Comparison of ENCODE assay signal across 14 mouse cellular contexts in the genomic region with DNA sequence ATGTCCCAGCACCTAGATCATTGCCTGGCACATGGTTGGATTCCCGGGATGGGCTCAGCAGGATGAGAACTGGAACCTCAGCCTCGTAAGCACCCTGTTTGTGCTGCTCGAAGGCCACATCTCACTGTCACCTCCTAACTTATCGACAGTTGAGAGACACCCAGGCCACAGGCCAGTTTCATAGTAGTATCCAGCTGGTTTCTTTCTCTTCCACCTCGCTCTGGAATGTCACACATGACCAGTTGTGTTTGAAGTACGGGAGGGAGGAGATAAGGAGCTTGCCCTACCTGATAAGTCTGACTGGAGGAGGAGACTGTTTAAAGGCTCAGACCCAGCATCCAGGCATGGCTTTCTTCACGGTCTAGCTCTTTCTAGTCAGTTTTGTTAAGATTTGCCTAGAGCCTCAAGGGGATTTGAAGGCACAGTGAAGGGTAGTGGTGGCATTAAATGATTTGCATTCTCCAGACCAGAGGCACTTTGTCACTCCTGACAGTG. TPM values are rescaled to one million over a fixed set of nuclear protein-coding genes. Genes with fewer than 3 reads are reported as not detected.
DNase-seq lines count a peak whose midpoint lies in the region; ATAC-seq and TF ChIP-seq lines count a peak whose summit lies in the region.
"Had no signal": no experiment of that assay in that cellular context is flagged by ENCODE, and none has a peak within 500 bp of the region (broad histone marks: within the 10 kb centered on the region; RNA-seq: fewer than 3 reads in every experiment).

No protein-coding gene starts in this region.

- TF ChIP-seq CTCF in heart, postnatal 0 days (IDR thresholded peaks at IDR 0.05; ENCODE audit: low read depth), result no peak

- intact Hi-C loops in left cerebral cortex, postnatal 10 days (cut with DNase I), result no loop called here

- H3K27me3 ChIP-seq in erythroblast, embryonic 14.5 days (ENCODE audit: control insufficient read depth), result no peaks in the 10 kb centered on the region
- H3K27me3 ChIP-seq in heart, postnatal 0 days (ENCODE audit: control insufficient read depth, insufficient read depth, low read length), result no peaks in the 10 kb centered on the region
- H3K27me3 ChIP-seq in liver, embryonic 16.5 days (ENCODE audit: control insufficient read depth, insufficient read depth, low read depth, low read length), result no peaks in the 10 kb centered on the region
- no peaks in the 10 kb centered on the region for H3K27me3 ChIP-seq in splenic B cell, adult 2 months (ENCODE audit: control insufficient read depth, insufficient read depth, low read length, poor library complexity, severe bottlenecking)
- H3K27me3 ChIP-seq in neural tube, embryonic 15.5 days (replicated peaks), result no peaks in the 10 kb centered on the region
- H3K27me3 ChIP-seq: limb, embryonic 13.5 days had no signal

- 8% methylated on average over 7 of the region's 7 CpGs for WGBS in heart, postnatal 0 days
- WGBS in liver, embryonic 16.5 days (ENCODE audit: insufficient replicate concordance), result 32% methylated on average over 7 of the region's 7 CpGs
- WGBS in neural tube, embryonic 15.5 days, result 90% methylated on average over 7 of the region's 7 CpGs

- peak overlapping the region; percentile 45 for H3K4me3 ChIP-seq in erythroblast, embryonic 14.5 days (replicated peaks)
- no peak overlapping the region for H3K4me3 ChIP-seq in heart, postnatal 0 days (ENCODE audit: low read depth, low read length)
- H3K4me3 ChIP-seq in liver, embryonic 16.5 days (ENCODE audit: low read depth, low read length), result peak overlapping the region; percentile 20
- H3K4me3 ChIP-seq in neural tube, embryonic 15.5 days (replicated peaks), result no peak overlapping the region
- H3K4me3 ChIP-seq: limb, embryonic 13.5 days had no signal

- peak overlapping the region; percentile 87 for H3K27ac ChIP-seq in heart, postnatal 0 days (ENCODE audit: low read depth)
- H3K27ac ChIP-seq in liver, embryonic 16.5 days (ENCODE audit: low read length), result peak overlapping the region; percentile 85
- no peak overlapping the region for H3K27ac ChIP-seq in neural tube, embryonic 15.5 days (replicated peaks)
- H3K27ac ChIP-seq: limb, embryonic 13.5 days had no signal

- peaks cover 64% of the 10 kb centered on the region for H3K4me1 ChIP-seq in erythroblast, embryonic 14.5 days (ENCODE audit: control insufficient read depth)
- peaks cover 27% of the 10 kb centered on the region for H3K4me1 ChIP-seq in heart, postnatal 0 days (ENCODE audit: control insufficient read depth, insufficient read depth)
- H3K4me1 ChIP-seq in liver, embryonic 16.5 days (ENCODE audit: control insufficient read depth, low read depth, low read length), result peaks cover 37% of the 10 kb centered on the region
- H3K4me1 ChIP-seq in neural tube, embryonic 15.5 days, result peaks cover 13% of the 10 kb centered on the region

- no peaks in the 10 kb centered on the region for H3K9me3 ChIP-seq in erythroblast, embryonic 14.5 days (ENCODE audit: control insufficient read depth, low read length)
- H3K9me3 ChIP-seq in heart, postnatal 0 days (replicated peaks; ENCODE audit: control insufficient read depth, low read length), result no peaks in the 10 kb centered on the region
- H3K9me3 ChIP-seq in liver, embryonic 16.5 days (replicated peaks; ENCODE audit: control insufficient read depth, low read length), result no peaks in the 10 kb centered on the region
- no peaks in the 10 kb centered on the region for H3K9me3 ChIP-seq in neural tube, embryonic 15.5 days (replicated peaks)
- H3K9me3 ChIP-seq: limb, embryonic 13.5 days had no signal

- peak; percentile 100 for TF ChIP-seq EP300 in heart, postnatal 0 days (IDR thresholded peaks at IDR 0.05; ENCODE audit: low read depth)

- no peak overlapping the region for H3K4me2 ChIP-seq in heart, postnatal 0 days (ENCODE audit: low read depth, low read length)
- peak overlapping the region; percentile 54 for H3K4me2 ChIP-seq in liver, embryonic 16.5 days (ENCODE audit: low read depth, low read length)
- no peak overlapping the region for H3K4me2 ChIP-seq in neural tube, embryonic 15.5 days
- H3K4me2 ChIP-seq: limb, embryonic 13.5 days had no signal

- peak; percentile 84 for ATAC-seq in heart, postnatal 0 days (ENCODE audit: insufficient read depth, low read depth)
- ATAC-seq in liver, embryonic 16.5 days (ENCODE audit: low read depth), result peak; percentile 69
- ATAC-seq in neural tube, embryonic 15.5 days (ENCODE audit: low FRiP score), result no peak
- ATAC-seq: forebrain, embryonic 14.5 days had no signal

- DNase-seq in heart, postnatal 0 days (ENCODE audit: low spot score), result peak; percentile 91
- peak; percentile 37 for DNase-seq in splenic B cell, adult 2 months (ENCODE audit: low read depth, low spot score)
- DNase-seq in frontal cortex, adult 2 months (ENCODE audit: extremely low spot score in 1 of 2, low spot score in 1 of 2), result no peak
- DNase-seq in left cerebral cortex, postnatal 10 days (ENCODE audit: extremely low spot score in 1 of 2, low spot score in 2 of 2), result no peak
- no peak for DNase-seq in right cerebral cortex, postnatal 36 days (ENCODE audit: low spot score in 2 of 2)
- DNase-seq: embryo, embryonic 11 days; kidney, postnatal 14 days; thymus, adult 18-20 months had no signal

- peaks cover 71% of the 10 kb centered on the region for H3K36me3 ChIP-seq in erythroblast, embryonic 14.5 days (ENCODE audit: control insufficient read depth)
- H3K36me3 ChIP-seq in heart, postnatal 0 days (replicated peaks; ENCODE audit: control insufficient read depth, insufficient read depth, low read length), result peaks cover 12% of the 10 kb centered on the region; the same call in 1 of the 2 replicates
- H3K36me3 ChIP-seq in liver, embryonic 16.5 days (ENCODE audit: control insufficient read depth, insufficient read depth), result peaks cover 38% of the 10 kb centered on the region
- H3K36me3 ChIP-seq in splenic B cell, adult 2 months (ENCODE audit: control insufficient read depth, insufficient read depth, low read length, poor library complexity, severe bottlenecking), result peaks cover 6% of the 10 kb centered on the region
- peaks cover 26% of the 10 kb centered on the region for H3K36me3 ChIP-seq in neural tube, embryonic 15.5 days

- H3K9ac ChIP-seq in heart, postnatal 0 days (replicated peaks; ENCODE audit: low read depth, low read length), result 0 out of 2 replicates have a peak overlapping the region, but pooled peaks have one; percentile 29
- peak overlapping the region; percentile 61 for H3K9ac ChIP-seq in liver, embryonic 16.5 days (ENCODE audit: low read depth, low read length)
- H3K9ac ChIP-seq in neural tube, embryonic 15.5 days (replicated peaks), result no peak overlapping the region
- H3K9ac ChIP-seq: limb, embryonic 13.5 days had no signal

RNA-seq across cellular contexts. Expression of a gene that starts 3.6 kb away (rescaled TPM):
- 142 and 244 TPM in 2 replicates for polyA plus RNA-seq in erythroblast, embryonic 14.5 days (2012)
- total RNA-seq in heart, postnatal 0 days (2014; rRNA removed; ENCODE audit: low replicate concordance), result not detected in 2 replicates
- 5.1 and 6.2 TPM in 2 replicates for polyA plus RNA-seq in heart, postnatal 0 days (2015; fragmentation: Nextera tagmentation; extraction: Ambion mirVana)
- polyA plus RNA-seq in liver, embryonic 16.5 days (2015; fragmentation: Nextera tagmentation; extraction: Ambion mirVana), result not detected in 2 replicates
- not detected in 2 replicates for polyA plus RNA-seq in frontal cortex, adult 2 months (2012; rRNA removed)
- polyA plus RNA-seq in neural tube, embryonic 15.5 days (2015; fragmentation: Nextera tagmentation; extraction: Ambion mirVana), result 0.72 TPM in 1 of 2 replicates, not detected in the other
- total RNA-seq in left cerebral cortex, postnatal 10 days (2021), result not detected
- polyA plus RNA-seq: forebrain, embryonic 14.5 days; hindbrain, embryonic 11.5 days; limb, embryonic 13.5 days had no signal

RNA-seq across cellular contexts. Expression of a gene that starts 3.6 kb away (rescaled TPM):
- polyA plus RNA-seq in erythroblast, embryonic 14.5 days (2012), result 56.0 and 110 TPM in 2 replicates
- 84.7 and 177 TPM in 2 replicates for total RNA-seq in heart, postnatal 0 days (2014; rRNA removed; ENCODE audit: low replicate concordance)
- polyA plus RNA-seq in heart, postnatal 0 days (2015; fragmentation: Nextera tagmentation; extraction: Ambion mirVana), result 579 and 627 TPM in 2 replicates
- polyA plus RNA-seq in liver, embryonic 16.5 days (2015; fragmentation: Nextera tagmentation; extraction: Ambion mirVana), result 209 and 258 TPM in 2 replicates
- 264 and 278 TPM in 2 replicates for polyA plus RNA-seq in frontal cortex, adult 2 months (2012; rRNA removed)
- polyA plus RNA-seq in neural tube, embryonic 15.5 days (2015; fragmentation: Nextera tagmentation; extraction: Ambion mirVana), result 95.8 and 101 TPM in 2 replicates
- total RNA-seq in left cerebral cortex, postnatal 10 days (2021), result 10 to 100 TPM; 47.3 to 59.1 TPM

RNA-seq across cellular contexts. Expression of a gene that starts 8.5 kb away (rescaled TPM):
- not detected in 2 replicates for polyA plus RNA-seq in erythroblast, embryonic 14.5 days (2012)
- not detected in 2 replicates for total RNA-seq in heart, postnatal 0 days (2014; rRNA removed; ENCODE audit: low replicate concordance)
- 0.10 and 0.15 TPM in 2 replicates for polyA plus RNA-seq in heart, postnatal 0 days (2015; fragmentation: Nextera tagmentation; extraction: Ambion mirVana)
- polyA plus RNA-seq in liver, embryonic 16.5 days (2015; fragmentation: Nextera tagmentation; extraction: Ambion mirVana), result 0.06 TPM in 1 of 2 replicates, not detected in the other
- 0.80 and 0.86 TPM in 2 replicates for polyA plus RNA-seq in frontal cortex, adult 2 months (2012; rRNA removed)
- polyA plus RNA-seq in neural tube, embryonic 15.5 days (2015; fragmentation: Nextera tagmentation; extraction: Ambion mirVana), result 0.40 and 0.88 TPM in 2 replicates
- 1 to 10 TPM in 1 of 2 experiments, under 1 TPM in 1; 0.88 to 1.1 TPM for total RNA-seq in left cerebral cortex, postnatal 10 days (2021)

RNA-seq across cellular contexts. Expression of a gene that starts 11.6 kb away (rescaled TPM):
- polyA plus RNA-seq in erythroblast, embryonic 14.5 days (2012), result 8.1 TPM in 2 replicates
- total RNA-seq in heart, postnatal 0 days (2014; rRNA removed; ENCODE audit: low replicate concordance), result 982 and 1,104 TPM in 2 replicates
- 564 and 675 TPM in 2 replicates for polyA plus RNA-seq in heart, postnatal 0 days (2015; fragmentation: Nextera tagmentation; extraction: Ambion mirVana)
- 21.8 and 26.4 TPM in 2 replicates for polyA plus RNA-seq in liver, embryonic 16.5 days (2015; fragmentation: Nextera tagmentation; extraction: Ambion mirVana)
- 0.90 and 1.1 TPM in 2 replicates for polyA plus RNA-seq in frontal cortex, adult 2 months (2012; rRNA removed)
- 1.0 and 2.0 TPM in 2 replicates for polyA plus RNA-seq in neural tube, embryonic 15.5 days (2015; fragmentation: Nextera tagmentation; extraction: Ambion mirVana)
- under 1 TPM in 1 of 2 experiments, not detected in 1; 0.53 TPM for total RNA-seq in left cerebral cortex, postnatal 10 days (2021)

RNA-seq across cellular contexts. Expression of a gene that starts 55.8 kb away (rescaled TPM):
- polyA plus RNA-seq in erythroblast, embryonic 14.5 days (2012), result not detected in 2 replicates
- not detected in 2 replicates for total RNA-seq in heart, postnatal 0 days (2014; rRNA removed; ENCODE audit: low replicate concordance)
- polyA plus RNA-seq in heart, postnatal 0 days (2015; fragmentation: Nextera tagmentation; extraction: Ambion mirVana), result not detected in 2 replicates
- polyA plus RNA-seq in liver, embryonic 16.5 days (2015; fragmentation: Nextera tagmentation; extraction: Ambion mirVana), result 6.9 TPM in 2 replicates
- not detected in 2 replicates for polyA plus RNA-seq in frontal cortex, adult 2 months (2012; rRNA removed)
- 0.63 TPM in 1 of 2 replicates, not detected in the other for polyA plus RNA-seq in neural tube, embryonic 15.5 days (2015; fragmentation: Nextera tagmentation; extraction: Ambion mirVana)
- total RNA-seq in left cerebral cortex, postnatal 10 days (2021), result not detected
- polyA plus RNA-seq: forebrain, embryonic 14.5 days; hindbrain, embryonic 11.5 days; limb, embryonic 13.5 days had no signal

Comparison
In these comparisons a context has a peak if more than half of its experiments do, and no peak if none do; other contexts are left out.
1. H3K4me3 ChIP-seq: peak in erythroblast, embryonic 14.5 days (single experiment) and liver, embryonic 16.5 days (single experiment); none in heart, postnatal 0 days (single experiment) and neural tube, embryonic 15.5 days (single experiment).
2. DNase-seq: peak in heart, postnatal 0 days (single experiment) and splenic B cell, adult 2 months (single experiment); none in frontal cortex, adult 2 months (0 of 2), left cerebral cortex, postnatal 10 days (0 of 2) and right cerebral cortex, postnatal 36 days (0 of 2).
3. RNA of a gene that starts 3.6 kb away (polyA plus RNA-seq): 142 to 244 TPM in erythroblast, embryonic 14.5 days; 5.1 to 6.2 TPM in heart, postnatal 0 days, not detected in liver, embryonic 16.5 days, not detected in frontal cortex, adult 2 months and 0.72 TPM in neural tube, embryonic 15.5 days; every median in the first group is over 10 times any median in the second.